Mouse (Mus musculus) T-helper 17 cell (primary cell): ENCODE measurements around the gene Gm4131.
"Not testable (repeated sequence)": the region's sequence is repeated elsewhere in the genome, so short reads cannot be mapped to it uniquely, and the experiment has no call there.

Source experiments
- in situ Hi-C, 2 experiments: fragments of 300-600 bp; cut with MboI, MseI; formaldehyde crosslinking; loops; 1 replicate in 1 of 2; 2 replicates in 1 of 2; pipeline ENCODE4 v1.15.1; 2025; ENCODE audit warnings: high pct_unique_total_duplicates in 2 of 2

Gm4131 gene

DNA sequence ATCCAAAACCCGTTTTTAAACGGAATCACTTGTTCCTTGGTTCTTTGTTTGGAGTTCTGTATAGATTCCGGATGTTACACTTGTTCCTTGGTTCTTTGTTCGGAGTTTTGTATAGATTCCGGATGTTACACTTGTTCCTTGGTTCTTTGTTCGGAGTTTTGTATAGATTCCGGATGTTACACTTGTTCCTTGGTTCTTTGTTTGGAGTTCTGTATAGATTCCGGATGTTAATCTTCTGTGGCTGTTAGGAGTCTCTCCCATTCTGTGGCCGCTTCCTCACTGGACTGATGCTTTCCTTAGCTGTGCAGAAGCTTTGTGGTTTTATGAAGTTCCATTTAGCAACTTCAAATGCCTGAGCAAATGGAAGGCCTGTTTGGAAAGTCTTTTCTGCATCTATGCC lies at the start of gene Gm4131:
Gene Gm4131, minus strand, starts transcription at position 101 of the 400 bp plus-strand sequence.
- in situ Hi-C loops = not testable (repeated sequence)

DNA sequence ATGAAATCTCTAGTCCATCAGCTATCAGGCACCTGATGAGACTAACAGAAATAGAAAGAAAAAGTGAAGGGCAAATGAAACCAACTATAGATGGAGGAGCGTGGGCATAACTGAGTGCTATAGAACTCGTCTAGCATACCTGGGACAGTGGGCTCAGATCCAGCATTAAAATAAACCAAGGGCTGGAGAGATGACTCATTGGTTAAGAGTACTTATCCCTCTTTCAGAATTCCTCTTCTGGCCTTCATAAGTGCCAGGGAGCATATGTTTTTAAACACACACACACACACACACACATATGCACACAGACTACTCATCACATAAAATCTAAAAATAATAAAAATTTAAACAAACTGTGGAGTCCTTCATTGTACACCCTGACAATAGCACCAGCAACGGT lies 43.2 kb upstream of the Gm4131 start:
- in situ Hi-C loops = no loop called here

DNA sequence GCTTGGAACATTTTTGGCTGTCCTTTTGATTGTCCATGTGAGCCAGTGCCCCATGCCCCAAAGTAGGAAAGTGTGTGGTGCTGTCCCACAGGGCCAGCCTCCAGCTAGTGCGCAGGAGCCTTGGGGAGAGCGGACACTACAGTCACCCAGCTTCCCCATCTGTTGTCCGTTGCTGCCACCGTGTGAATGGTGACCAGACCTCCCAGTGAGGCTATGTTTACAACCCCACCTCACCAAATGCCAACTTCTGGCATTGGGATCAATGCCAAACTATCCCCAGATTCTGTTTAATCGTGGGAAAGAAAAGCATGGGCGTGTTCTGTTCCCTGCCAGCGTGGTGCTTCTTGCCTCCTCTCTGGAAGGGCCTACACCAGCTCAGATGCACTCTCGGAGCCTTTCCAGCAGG lies 41.1 kb upstream of the Gm4131 start:
- in situ Hi-C loops = no loop called here

DNA sequence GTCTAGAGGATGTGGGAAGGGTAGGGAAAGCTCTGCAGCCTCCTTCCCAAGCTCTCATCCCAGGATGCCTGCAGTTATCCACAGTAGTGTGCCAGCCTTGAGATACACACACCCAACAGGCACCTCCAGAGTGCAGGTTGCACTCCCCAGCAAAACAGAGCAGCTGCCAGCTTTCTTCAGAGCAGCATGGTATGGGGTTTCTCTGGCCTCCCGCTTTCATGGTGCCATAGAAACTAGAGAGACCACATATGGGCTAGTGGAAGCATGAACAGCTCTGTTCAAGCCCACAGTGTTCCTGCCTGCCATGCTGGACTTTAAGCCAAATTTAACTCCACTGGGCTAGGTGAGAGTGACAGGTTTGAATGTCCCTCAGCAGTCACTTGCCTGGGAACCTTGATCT lies 36.1 kb upstream of the Gm4131 start:
- in situ Hi-C loops = no loop called here

DNA sequence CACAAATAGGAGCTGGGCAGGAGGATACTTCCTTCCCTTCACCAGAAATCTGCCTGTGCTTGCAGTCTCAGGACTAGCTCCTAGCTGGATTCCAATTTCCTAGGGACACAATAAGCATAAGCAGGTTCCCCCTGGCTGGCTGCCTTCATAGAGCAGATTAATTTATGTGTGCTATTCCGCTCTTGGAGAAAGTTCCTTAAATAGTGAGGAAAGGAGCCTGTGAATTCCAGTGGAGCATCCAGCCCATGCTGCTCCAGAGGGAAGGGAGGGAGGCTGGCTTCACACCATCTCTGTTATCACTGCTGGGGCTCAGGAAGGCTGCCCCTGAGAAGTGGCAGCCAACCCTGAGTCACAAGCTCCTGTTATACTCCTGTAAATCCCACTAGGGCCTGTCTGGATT lies 35.5 kb upstream of the Gm4131 start:
- in situ Hi-C loops = no loop called here

DNA sequence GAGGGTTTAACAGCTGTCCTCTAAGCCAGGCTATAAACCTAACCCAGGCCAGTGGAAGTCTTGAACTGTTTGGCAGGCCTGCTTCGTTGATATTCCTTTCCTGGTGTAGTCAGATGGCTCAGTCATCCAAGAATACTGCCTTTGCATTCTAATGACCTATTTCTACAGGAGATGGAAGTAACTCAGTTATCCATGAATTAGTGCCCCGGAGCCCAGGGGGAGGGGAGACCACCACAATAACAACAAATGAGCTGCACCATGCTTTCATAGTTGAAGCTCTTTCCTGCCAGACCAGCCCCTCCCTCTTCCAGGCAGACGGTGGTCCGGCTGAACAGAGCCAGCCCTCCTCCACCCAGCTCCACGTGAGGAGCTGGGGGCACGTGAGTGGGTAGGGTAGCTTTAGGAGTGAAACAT lies 33.4 kb upstream of the Gm4131 start:
- in situ Hi-C loops = no loop called here

DNA sequence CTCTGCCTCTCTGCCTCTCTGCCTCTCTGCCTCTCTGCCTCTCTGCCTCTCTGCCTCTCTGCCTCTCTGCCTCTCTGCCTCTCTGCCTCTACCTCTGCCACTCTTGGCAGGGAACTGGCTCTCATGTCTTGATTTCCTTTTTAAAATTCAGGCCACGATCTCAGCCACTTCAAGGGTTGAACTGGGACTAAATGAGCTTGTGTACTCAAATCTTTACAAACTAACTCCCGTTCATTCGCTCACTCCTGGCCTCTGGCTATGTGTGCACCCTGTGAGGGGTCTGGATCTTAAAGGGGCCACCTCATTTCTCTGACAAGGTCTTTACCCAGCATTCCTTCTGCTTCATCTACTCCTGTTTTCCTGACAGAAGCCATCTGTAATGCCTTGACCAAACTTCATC lies 18.6 kb upstream of the Gm4131 start:
- in situ Hi-C loops = no loop called here

DNA sequence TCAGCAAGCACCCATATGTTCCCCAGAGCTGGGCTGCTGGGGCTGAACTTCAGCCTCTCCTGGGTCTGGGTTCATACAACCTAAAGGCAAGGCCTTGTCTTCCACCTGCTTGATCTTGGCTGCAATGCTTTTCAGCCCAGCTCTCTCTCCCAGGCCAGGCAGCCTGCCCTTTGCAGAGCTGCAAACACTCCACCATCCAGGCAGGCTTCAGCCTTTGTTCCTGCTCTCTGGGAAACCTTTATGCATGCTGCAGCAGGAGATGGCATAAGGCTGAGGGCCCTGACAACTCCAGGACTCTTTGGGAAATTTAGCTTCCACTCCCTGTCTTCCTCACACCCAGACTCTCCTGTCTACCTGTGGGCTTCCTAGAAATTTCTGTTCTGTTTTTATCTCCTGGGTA lies 17.9 kb upstream of the Gm4131 start:
- in situ Hi-C loops = no loop called here

DNA sequence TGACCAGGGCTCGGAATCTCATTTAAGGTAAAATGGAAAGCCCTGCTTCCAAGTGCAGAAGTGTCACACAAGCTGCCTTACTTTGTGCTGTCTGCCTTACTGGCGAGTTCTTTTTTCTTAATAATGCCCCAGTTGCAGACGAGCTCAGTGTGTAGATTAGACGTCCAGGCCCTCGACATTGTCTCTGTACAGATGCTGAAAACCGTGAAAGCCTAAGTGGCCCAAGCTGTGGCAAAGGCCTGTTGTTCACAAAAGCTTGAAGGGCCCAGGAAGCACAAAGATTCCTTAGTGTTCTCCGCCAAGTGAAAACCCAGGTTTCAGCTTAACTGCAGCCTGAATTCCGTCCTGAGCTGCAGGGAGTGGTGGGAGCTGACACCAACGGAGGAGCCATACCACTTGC lies 15.0 kb upstream of the Gm4131 start:
- in situ Hi-C loops = no loop called here

DNA sequence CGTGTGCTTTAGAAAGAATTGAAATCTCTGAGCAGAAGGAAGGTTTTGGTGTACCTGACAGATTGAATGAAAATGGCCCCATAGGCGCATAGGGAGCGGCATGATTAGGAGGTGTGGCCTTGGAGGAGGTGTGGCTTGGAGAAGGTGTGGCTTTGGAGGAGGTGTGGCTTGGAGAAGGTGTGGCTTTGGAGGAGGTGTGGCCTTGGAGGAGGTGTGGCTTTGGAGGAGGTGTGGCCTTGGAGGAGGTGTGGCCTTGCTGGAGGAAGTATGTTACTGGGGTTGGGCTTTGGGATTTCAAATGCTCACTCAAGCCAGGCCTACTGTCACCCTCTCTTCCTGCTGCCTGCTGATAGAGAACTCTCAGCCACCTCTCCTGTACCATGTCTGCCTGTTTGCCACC lies 14.2 kb upstream of the Gm4131 start:
- in situ Hi-C loops = no loop called here

DNA sequence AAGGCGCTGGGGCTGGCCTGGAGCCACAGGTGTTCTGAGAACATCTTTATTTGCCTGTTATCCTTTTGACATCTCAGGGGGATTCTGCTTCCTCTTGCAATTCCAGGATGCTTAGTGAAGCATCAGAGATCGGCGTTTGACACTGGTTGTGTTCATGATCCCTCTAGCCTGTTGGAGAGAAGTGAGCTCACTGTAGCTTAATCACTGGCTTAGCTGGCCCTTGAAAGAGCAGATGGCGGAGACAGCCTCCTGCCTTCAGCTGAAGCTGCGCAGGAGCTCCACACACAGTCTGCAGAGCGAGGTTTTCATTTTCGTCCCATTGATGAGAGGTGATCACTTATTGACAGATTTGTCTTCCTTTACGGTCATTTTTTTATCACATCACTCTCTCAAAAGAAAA lies 9.1 kb upstream of the Gm4131 start:
- in situ Hi-C loops = no loop called here

DNA sequence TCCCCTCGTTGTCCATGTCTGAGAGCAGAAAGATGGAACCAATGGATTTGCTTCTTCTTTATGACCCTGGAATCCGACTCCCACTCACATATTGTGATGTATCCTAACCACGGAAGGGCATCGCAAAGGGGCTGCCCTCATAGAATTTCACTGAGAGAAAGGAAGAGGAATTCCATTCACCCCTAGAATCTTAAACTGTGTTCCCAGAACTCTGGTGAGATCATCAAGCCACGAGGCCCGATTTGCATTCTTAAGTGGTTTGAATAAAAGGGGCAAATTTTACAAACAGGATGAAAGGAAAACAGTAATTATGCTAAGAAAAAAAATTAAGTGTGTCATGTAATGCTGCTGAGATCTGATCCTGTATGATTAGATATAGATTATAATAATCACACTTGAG lies 8.2 kb upstream of the Gm4131 start:
- in situ Hi-C loops = no loop called here

DNA sequence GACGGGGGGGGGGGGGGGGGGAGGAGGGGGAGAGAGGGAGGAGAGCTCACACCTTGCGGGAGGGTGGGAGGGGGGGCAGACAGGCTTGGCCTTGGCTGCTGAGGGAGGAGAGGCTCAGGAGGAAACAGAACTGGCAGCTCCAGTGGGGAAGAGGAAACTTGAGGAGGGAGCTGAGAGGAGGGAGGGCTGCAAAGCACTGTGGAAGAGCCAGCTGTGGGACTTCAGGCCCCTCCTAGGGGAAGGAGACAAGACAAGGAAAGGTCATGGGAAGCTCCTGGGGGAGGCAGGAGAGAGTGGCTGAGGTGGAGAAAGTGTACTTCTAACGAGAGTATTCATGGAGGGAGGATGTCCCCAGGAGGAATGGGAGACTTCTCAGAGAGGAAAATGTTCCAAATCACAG lies 6.7 kb upstream of the Gm4131 start:
- in situ Hi-C loops = no loop called here

DNA sequence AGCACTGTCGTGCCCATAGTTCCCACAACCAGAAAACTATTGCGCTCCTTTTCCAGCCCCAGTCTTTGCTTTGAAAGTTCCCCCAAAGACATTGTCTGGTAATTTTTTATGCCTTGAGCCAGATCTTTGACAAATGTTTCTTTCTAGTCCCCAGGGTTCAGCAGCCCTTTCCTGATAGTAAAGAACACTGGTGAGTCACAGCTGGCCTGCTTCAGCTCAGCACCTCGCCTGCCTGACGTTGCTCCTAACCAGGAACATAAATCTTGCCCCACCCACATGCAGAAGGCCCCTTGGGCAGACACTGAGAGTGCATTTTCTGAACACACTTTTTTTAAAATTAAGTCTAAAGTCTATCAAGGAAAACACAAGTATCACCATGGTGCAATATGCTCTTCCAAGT lies 3.6 kb upstream of the Gm4131 start:
- in situ Hi-C loops = no loop called here

DNA sequence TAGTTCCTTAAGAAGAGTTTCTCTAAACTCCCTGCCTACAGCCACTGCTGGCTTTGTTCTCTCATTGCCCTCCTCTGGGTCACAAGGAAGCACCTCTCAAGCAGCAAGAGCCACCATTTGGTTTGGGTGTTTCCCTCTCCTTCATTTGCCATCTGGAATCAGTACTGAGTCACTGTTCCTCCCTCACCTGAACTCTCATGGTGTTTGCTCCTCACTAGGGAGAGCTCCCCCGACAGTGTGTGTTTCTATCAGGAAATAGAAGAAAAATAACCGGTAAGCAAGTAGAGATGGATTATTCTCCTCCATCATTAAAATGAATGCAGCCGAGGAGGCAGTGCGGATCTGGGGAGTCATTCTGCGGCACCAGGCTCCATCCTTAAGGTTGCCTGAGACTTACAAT lies 2.7 kb upstream of the Gm4131 start:
- in situ Hi-C loops = no loop called here

DNA sequence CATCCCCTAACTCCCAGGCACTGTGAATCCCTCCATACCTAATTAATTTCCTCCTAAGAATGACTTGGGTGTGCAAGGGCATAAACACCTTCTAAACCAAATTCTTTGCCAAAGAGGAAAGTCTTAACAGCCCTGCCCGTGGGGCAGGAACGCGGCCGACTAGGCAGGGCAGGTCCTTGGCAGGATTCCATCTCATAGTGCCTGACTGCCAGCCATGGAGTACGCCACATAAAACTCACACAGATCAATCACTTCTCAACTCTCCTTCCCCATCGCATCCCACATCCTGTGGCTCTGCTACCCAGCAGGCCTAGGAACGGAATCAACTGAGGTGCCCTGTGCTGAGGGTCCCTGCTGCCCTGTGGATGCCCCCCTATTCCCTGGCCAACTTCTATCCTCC lies 3.0 kb downstream of the Gm4131 start:
- in situ Hi-C loops = no loop called here

DNA sequence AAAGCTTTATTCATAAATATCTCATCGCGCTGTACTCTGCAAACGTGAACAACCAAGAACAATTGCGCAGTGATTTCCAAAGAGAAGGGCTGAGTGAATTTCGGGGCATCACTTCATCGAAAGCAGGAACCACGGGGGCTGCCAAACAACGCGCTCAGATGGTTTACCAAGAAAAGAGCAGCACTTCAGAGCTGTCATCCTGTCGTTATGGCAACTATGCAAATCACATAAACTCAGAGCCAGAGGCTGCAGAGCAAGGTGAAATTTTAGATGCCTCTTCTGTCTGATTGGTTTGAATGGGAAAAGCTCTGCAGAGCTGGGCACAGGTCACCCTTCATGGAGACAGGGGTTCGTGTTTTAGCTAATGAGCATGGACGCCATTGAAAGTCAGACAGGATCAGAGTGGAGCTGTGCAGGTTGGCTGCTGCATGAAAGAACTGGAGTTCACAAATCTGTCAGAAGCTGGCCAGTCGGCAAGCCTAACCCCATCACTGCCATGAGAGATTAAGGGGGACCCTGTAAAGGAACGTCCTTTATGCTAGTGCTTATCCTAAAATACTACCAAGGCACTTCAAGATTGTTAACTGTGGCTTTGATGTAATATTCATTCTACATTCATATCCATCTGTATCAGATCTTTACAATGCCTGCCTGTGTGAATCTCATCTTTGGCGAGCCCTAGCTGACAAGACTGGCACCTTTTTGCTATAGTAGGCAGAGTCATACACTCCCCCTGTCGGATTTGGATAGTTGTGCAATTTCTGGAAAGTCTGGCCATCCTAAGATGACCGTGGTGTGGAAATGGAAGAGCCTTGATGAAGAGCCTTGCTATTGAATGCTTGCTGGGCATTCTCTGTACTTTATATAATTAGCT lies 4.6 kb downstream of the Gm4131 start:
- in situ Hi-C loops = no loop called here

DNA sequence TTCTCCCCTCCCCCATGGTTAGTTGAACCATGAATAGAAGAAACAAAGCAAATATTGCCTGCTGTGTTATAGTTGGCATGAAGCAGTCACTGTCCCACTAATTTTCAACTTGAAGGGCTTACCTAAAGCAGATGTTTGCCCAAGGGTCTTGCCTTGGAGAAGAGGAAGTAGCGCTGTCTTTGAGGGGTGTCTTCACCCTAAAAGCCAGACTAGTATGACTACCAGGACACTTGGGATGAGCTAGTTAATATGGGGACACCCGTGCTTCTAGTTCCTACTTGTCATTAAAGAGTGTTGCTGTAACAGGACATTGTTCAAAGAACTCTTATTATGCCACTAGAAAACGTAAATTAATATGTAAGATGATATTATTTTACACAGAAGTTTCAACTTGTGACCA lies 9.6 kb downstream of the Gm4131 start:
- in situ Hi-C loops = no loop called here

DNA sequence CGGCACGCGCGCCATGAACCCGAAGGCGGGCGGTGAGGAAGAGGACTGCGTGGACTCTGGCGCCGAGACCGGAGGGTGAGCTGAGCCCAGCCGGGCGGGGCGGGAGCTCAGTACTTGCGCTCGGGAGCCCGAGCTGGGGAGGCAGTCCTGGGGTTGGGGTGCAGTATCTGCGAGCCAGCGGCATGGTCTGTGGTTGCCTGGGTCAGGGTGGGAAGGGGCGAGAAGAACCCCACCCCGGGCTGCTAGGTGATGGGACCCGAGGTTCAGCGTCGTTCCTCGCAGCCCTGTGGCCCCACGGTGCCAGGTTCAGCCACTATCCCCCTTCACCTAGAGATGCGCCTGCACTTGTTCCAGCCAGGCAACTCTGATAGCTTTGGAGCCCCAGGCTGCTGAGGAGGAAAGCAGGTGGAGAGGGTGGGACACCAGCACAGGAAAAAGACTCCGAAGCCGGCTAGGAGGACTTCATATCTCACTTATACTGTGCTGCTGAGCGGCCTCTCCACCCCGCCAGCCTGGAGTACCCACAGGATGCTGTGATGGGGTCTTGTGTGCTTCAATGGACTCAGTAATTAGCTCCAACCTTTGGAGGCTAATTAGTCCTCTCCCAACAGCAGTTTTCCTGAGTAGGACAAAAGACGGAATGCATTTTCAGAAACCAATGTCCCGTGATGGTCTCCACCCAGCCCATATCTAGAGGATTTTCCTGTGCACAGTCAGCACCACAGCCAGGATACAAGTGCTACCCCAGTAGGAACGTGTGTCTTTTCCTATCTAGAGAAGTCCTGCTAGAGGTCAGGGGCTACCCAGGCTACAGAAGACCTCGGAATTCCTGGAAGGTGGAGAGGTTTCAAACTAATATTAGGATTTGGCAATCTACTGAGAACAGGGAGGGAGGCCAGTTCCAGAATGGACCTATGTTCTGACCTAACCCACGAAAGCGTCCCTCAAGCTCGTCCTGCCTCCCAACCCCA lies 10.6 kb downstream of the Gm4131 start:
- in situ Hi-C loops = no loop called here

DNA sequence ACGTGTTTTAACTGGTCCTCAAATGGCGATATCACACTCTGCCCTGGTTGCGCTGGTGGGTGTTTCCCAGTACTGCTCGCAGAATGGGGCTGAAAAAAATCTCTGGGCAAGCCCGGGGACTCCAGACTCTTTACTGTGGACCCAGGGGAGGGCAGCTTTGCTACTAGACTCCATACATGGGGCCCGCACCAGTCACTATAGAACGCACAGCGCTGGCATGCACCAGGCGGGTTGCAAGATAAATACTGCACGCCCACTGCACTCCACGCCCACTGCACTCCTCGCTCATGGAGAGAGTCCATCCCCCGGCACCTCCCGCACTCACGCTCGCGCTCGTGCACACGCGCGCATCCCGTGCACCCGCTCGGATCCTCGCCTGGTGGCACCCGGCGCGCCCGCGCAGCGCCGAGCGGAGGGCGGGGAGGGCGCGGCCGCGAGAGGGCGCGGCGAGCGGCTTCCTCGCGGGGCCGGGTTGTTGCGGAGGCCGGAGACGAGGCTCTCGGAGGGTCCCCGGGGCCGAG lies 11.4 kb downstream of the Gm4131 start, which contains the start of gene Fam124a:
Gene Fam124a, plus strand, starts transcription at position 429 of the 521 bp plus-strand sequence.
- in situ Hi-C loops = no loop called here

DNA sequence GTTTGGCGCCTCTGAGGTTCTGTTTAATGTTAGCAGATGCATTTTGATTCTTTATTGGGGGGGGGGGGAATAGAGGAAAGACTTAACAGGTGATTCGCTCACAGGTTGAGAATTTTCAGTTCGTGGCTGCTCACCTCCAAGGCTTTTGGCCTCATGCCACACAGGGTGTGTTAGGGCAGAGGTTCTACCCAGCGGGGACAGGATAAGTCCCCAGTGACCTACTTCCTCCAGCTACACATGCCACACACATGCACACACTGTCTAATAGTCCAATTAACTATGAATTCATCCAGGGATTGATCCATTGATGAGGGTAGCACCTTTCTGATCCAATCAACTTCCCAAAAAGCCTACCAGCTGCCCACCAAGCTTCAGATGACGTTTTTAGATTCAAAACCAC lies 12.9 kb downstream of the Gm4131 start:
- in situ Hi-C loops = no loop called here

DNA sequence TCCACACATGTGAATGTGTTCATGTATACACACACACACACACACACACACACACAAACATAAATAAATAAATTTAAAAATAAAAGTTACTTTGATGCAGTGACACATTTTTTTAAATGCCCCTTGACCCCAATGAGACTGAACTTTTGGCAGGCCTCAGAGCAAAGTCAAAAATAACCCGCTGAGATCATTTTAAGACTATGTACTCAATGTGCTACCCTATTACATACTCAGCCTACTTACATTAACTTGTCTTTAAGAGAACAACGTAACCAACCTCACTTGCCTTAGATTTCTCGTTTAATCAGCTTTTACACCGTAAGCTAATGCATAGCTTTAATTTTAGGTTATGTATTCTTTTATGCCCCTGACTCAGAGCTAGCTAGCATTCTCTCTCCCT lies 13.9 kb downstream of the Gm4131 start:
- in situ Hi-C loops = no loop called here
